Mouse (Mus musculus): Measurements from ENCODE around the gene Susd3. TPM values are rescaled to one million over a fixed set of nuclear protein-coding genes. Genes with fewer than 3 reads are reported as not detected.
A peak's percentile ranks its signal among the peaks of the same experiment; 100 is the strongest.

Gene Susd3
- total RNA-seq, 2 experiments from 2014 or later, result 0.62 to 1.1 TPM

DNA sequence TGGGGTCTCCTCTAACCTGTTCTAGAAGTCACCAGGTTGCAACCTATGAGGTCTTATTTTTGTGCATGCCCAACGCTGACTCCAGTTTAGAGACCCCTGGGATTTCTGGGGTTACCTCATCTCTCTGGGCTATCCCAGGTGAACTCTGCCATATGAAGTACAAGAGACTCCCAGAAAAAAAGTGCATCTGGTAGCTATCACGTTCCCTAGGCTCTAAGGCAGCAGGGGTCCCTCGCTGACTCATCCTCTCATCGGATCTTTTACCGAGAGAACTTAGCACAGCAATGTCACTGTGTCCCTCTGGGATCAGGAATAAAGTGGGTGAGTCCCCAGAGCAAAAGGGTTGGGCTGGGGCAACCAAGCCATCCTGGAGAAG lies 33.4 kb downstream of the Susd3 start:
- DNase-seq, result no peak
- intact Hi-C loops (cut with DNase I), result loop anchor here (10.0 kb wide), 1 partner anchor 170 kb away; no protein-coding TSS in a partner anchor

DNA sequence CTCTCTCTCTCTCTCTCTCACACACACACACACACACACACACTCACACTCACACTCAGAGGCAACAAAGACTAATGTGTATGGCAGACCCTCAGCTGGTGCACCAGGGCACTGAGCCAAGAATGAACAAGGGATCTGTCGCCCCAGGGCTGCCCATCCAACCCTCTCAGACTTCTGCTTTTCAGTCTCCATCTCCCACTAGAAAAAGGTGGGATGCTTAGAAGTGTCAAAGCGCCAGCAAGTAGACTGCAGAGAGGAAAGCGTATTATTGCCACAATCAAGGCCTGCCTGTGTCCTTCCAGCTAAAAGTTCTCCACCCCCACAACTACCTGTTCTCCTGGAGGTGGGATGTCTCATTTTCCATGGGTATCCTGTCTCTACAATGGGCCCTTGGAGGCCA lies 34.1 kb downstream of the Susd3 start:
- DNase-seq, result peak in 1 of 2 experiments; percentile 27
- intact Hi-C loops (cut with DNase I), result loop anchor here (10.0 kb wide), 1 partner anchor 170 kb away; no protein-coding TSS in a partner anchor

DNA sequence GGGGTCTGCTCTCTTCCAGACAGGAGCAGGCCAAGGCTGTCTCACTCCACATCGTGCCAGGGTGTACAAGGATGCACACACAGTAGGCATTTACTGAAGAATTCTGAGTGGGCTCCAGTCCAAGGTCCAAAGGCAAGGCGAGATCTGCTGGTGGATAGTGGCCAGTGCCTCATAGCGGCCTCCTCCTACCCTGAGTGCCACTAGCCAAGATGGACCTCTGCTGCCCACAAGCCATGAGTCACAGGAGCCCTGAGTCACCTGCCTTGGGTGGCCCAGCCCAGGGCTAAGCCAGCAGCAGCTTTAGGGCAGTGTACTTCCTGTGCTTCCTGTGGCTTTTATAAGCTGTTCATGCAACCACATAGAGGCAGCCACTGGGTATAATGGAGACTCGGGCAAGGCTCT lies 35.0 kb downstream of the Susd3 start:
- intact Hi-C loops (cut with DNase I), result loop anchor here (10.0 kb wide), 1 partner anchor 171 kb away; no protein-coding TSS in a partner anchor
- DNase-seq, result peak in 1 of 2 experiments; percentile 56

DNA sequence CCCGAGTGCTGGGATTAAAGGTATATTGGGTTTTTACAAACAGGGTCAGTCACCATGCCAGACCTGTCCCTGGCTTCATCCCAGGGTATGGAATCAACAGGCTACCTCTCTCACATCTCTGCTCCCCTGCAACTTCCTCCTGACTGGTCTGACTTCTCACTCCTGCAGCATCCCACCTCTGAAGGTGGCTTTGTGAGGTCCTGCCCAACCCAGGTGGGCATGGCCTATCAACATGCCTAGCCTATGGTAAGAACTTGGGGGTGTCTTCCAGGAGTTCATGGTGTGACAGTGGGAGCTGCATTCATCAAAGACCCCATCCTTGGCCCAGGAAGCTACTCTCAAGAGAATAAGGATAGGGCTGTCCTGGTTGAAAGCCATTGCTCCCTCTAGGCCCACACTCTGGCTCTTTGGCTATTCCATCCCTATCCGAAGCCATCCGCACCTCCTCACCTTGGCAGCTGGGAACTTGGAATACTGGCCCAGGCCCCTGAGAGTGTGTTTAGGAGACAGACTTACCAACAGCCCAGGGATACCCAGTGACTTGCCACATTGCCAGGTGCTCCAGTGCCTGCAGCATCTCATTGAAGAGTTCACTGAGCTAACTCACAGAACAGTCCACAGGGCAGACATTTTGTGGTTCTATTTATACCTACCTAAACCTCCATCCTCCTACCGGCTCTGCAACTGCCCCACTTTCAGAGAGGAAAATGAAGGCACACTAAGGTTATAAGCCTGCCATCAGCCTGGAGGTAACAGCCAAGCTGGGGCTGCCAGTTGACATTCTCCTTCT lies 35.6 kb downstream of the Susd3 start:
- no peak for DNase-seq
- intact Hi-C loops (cut with DNase I), result loop anchor here (10.0 kb wide), 1 partner anchor 172 kb away; no protein-coding TSS in a partner anchor

DNA sequence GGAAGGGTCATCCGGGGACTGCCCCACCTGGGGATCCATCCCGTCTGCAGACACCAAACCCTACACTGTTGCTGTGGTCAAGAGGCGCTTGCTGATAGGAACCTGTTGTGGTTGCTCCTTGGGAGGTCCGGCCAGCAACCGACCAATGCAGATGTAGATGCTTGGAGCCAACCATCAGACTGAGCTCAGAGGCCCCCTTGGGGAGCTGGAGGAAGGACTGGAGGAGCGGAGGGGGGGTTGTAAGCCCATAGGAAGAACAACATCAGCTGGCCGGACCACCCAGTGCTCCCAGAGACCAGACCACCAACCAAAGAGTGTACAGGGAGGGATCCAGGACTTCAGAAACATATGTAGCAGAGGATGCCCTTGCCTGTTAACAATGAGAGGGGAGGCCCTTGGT lies 39.2 kb downstream of the Susd3 start:
- DNase-seq, result no peak
- intact Hi-C loops (cut with DNase I), result no loop called here

DNA sequence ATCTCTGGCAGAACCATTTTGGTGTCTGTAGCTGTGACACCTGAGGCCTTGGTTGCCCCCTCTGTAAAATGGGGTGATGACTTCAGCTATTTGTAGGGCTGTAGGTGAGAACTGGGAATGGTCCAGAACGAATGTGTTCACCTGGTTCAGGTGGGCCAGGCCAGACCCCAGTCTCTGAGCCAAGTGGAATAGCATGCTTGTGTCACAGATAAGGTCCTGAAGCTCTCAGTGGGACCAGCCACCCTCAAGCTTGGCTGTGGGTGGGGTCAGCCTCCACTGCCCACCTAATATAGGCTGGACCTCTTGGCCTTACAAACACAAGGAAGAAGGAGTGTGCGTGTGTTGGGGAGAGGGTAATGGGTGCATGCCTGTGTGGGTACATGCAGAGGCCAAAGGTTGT lies 42.2 kb downstream of the Susd3 start:
- intact Hi-C loops (cut with DNase I), result no loop called here
- no peak for DNase-seq

DNA sequence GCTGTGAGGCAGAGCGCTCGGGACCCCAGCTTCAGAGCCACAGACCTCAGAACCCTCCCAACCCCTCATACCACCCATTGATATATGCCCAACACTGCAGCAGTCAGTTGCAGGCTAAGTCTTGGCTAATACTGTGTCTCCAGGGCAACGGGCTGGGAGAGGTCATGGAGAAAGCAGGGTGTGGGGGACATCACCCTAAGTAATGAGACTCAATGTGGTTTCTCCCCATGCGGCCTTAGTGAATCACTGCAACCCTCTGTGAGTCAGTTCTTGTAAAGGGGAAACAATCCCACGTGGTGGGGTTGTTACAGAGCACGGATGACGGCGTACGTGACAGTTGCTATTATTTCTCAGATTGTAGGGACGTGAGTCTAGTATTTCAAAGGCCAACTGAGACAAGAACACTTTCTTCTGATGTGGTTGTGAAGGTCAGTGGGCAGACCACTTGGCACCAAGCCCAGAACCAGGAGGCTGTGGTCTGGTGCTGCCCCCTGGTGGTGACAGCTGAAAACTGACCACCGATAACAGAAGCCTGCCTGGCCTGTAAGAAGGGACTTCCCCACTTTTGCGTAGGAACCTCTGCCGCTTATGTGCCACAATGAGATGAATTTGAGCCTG lies 43.0 kb downstream of the Susd3 start:
- DNase-seq, result peak; percentile 88 to 94
- intact Hi-C loops (cut with DNase I), result loop anchor here (2.0 kb wide), 1 partner anchor 33 kb away; no protein-coding TSS in a partner anchor

DNA sequence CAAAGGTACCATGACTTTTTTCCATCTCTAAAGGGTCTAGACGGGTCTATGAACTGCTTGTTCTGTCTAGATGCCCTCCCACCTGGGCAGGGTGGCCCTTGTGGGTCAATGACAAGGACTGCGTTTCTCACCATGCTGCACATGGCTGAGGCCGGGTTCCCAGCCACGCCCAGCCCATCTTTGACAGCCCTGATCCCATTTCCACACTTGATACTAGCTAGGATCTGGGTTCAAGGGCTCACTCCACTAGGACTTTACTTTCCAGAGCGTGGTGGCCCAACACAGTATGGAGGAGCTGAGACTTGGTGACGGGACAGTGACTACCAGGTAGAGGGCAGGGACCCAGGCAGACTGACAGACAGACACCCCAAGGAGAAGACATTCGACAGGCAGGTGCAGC lies 46.0 kb downstream of the Susd3 start:
- intact Hi-C loops (cut with DNase I), result no loop called here
- DNase-seq, result no peak

DNA sequence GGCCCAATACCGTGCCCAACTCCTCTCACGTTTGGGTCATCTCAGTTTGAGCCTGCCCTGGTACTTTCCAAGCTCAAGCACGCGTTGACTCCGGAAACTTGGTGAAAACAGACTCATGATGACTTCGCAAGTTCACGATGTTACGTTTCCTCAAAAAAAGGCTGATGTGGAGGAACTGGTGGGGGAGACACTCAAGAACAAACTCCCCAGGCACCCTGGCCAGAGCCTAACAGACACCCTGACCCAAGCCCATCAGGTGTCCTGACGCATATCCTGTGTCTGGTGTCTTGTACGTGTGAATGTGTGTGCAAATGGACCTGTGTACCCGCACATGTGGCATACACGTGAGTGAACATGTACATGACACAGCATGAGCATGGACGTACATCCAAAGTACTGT lies 47.8 kb downstream of the Susd3 start:
- no peak for DNase-seq
- intact Hi-C loops (cut with DNase I), result no loop called here

DNA sequence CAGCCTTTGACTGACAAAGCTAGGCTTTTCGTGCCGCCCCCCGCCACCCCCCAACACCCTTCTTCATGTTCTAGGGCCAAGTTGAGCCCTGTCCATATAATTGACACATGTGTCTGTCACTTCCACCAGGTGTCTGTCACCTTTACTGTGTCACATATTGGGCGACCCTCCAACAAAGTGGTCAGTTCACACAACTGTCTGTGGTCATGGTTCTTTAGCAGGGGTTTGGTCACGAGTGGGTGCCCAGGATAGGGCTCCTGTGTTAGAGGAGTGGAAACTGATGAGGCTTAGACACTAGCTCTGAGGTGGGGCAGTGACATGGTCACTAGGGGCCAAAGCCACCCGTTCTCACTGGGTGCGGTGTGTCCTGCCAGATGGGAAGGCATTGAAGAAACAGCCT lies 48.6 kb downstream of the Susd3 start:
- DNase-seq, result no peak
- intact Hi-C loops (cut with DNase I), result no loop called here

DNA sequence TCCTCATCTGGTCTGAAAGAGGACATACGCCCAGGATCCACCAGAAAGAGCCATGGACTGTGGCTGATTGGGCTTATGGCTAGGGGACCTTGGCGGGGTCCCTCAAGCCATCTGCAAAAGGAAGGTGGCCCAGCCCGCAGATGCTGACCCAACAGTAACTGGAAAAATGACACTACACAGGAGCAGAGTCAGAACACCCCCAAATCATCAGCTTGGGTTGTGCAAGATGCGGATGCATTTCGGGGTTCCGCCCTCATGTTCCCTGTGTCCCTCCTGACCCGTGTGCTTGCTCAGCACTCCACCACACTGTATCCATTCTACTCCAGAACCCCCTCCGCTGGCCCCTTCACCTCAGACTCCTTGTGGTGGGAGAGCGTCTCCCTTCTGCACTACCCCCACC lies 49.8 kb downstream of the Susd3 start:
- no peak for DNase-seq
- intact Hi-C loops (cut with DNase I), result no loop called here

DNA sequence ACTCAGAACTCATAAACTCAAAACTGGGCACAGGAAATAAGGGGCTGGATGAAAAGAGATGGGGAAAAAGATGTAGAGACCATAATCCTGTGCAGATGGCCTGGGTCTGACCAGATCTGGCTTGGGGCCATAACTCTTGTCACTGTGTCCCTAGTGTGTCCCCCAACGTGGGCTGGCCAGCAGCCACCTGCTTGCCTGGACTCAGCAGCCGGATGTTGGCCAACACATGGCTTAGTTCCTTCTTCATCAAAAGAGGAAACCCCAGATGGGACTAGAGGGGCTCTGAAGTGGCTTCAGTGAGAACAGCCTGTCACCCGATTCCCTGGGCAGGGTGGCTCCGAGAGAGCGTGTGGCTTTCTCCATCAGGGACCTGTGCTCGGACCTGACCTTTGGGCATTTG lies 51.7 kb downstream of the Susd3 start:
- no peak for DNase-seq
- intact Hi-C loops (cut with DNase I), result no loop called here

DNA sequence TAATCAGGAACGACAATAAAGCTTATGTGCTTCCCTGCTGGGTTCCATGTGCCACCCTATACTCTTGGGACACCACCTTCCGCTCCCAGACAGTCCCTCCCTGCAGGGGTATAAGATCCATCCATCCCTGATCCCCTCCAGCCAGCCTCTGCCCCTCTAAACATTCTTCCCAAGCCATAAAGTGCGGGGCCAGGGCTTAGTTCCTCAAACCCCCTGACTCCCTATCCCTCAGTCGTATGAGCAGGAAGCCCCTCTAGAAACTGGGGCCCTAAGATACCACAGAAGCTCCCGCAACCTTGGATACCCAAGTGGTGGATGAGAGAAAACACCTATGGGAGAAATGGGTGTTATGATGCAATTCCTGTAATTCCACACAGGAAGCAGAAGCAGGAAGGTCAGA lies 52.3 kb downstream of the Susd3 start:
- intact Hi-C loops (cut with DNase I), result no loop called here

DNA sequence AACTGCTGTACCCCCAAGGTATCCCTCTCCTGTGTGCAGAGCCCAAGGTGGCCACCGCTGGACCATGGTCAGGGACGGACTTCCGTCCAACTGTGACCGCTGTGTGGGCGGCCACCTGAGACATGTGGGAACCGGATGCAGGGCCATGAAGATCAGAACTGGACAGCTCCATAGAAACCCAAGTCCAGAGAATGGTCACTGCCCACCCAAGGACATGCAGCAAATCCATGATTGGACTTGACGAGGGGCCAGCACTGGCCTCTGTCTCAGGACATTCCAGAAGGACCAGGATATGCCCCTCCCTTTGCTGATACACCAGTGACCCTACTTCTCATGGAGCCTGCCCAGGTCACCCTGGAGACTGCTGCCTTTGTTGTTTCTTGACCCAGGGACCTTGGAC lies 52.9 kb downstream of the Susd3 start:
- no peak for DNase-seq
- intact Hi-C loops (cut with DNase I), result no loop called here

More for the DNA sequence above, 52.3 kb downstream of the Susd3 start:
- no peak for DNase-seq

DNA sequence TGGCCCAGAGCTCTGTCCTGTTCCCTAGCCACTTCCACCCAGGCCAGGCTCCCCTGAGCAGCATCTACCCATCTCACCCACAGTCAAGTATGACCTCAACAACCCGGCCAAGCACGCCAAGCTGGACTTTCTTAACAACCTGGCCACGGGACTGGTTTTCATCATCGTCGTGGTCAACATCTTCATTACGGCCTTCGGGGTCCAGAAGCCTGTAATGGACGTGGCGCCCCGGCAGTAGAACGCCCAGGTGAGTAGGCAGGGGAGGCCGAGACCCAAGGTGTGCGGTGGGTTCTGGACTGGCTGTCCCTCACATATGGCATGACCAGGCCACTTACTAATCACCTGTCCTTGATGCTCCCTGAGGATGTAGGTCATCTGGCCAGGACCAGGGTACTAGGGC lies 53.7 kb downstream of the Susd3 start:
- intact Hi-C loops (cut with DNase I), result no loop called here
- DNase-seq, result no peak

DNA sequence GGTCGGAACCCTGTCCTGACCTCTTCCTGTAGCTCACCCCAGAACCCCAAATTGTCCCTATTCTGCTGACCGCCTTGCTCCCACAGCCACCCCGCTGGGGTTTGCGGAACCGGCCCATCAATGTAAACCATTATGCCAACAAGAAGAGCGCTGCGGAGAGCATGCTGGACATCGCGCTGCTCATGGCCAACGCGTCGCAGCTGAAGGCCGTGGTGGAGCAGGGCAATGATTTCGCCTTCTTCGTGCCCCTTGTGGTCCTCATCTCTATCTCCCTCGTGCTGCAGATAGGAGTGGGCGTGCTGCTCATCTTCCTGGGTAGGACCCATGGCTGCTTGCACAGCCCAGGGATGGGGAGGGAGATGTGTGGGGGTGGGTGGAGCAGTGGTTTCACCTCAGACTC lies 54.9 kb downstream of the Susd3 start:
- intact Hi-C loops (cut with DNase I), result no loop called here
- DNase-seq, result no peak

DNA sequence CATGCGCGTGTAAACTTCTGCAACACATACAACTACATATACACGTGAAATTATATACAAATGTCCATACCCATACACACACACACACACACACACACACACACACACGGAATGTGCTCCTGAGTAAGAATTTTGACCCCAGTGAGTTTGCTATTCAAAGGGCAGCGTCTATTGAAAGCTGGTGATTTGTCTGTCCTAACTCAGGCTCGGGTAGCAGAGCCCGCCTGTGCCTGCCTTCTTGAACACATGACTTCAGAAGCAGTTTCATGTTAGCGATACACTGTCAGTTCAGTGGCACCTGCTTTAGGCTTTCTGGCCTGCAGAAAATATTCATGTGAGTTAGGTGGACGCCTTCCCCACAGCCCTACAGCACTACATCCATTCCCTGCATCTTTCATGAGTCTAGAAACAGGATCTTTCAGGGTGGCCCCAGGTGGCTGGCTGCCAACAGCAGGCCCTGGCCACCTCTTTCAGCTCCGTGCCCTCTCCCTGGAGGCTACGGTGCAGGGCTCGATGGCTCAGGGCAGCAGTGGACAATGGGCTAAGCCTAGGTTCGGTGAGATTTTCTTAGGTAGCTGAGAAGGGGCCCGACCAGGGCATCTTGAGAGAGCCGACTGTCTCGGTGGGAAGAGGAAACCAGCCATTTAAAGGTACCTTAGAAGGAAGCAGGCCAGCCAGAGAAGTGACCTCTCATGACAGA lies 56.2 kb downstream of the Susd3 start:
- intact Hi-C loops (cut with DNase I), result no loop called here
- DNase-seq, result no peak

DNA sequence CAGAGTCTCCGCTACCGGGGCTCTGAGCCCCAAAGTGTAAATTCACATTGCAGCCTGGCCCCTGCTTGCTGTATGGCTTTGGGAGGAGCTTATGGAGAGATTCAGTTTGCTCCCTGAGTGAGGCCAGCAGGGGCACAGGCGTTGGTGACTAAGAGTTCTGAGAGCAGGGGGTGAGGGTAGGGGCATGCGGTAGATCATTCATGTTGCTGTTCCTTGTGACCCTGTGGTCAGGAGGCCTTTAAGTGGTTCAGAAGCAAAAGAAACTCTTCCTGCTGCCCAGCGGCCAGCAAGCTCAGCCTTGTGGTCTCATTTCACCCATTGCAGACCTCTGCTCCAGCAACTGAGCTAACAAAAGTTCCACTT lies 56.9 kb downstream of the Susd3 start:
- intact Hi-C loops (cut with DNase I), result no loop called here
- no peak for DNase-seq

DNA sequence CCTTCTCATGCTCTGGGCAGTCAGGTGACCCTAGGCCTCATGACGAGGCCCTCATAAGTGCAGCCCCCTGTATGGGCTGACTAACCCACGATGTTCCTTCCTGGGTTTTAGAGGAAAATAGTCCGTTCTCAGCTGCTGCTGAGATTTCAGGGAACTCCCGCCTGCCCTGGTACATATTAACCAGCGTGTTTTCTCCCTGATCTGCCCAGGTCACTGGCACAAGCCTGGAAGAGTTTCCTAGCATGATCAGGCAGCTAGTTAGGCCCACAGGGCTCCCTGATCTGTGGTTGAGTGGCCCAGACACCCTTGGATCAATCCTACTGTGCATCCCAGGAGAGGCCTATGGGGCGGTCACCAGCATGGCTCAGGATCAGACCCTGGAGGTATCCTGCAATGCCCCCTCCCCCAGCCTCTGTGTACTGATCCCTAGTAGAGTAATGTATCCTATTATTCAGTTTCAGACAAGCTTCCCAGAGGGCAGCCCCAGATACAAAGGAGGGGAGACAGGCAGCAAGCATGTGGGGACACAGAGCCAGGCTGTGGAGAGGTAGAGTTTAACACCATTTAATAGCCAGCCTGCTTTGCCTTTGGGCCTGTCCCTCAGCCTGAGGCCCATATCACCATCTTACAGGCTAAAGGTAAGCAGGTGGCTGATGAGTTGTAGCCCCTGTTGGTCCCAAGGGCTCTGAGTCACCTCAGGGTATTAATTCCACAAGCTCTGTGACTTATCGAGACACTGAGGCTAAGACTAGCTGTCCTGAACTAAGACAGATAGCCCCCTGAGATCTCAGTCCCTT lies 57.4 kb downstream of the Susd3 start:
- DNase-seq, result no peak
- intact Hi-C loops (cut with DNase I), result no loop called here

DNA sequence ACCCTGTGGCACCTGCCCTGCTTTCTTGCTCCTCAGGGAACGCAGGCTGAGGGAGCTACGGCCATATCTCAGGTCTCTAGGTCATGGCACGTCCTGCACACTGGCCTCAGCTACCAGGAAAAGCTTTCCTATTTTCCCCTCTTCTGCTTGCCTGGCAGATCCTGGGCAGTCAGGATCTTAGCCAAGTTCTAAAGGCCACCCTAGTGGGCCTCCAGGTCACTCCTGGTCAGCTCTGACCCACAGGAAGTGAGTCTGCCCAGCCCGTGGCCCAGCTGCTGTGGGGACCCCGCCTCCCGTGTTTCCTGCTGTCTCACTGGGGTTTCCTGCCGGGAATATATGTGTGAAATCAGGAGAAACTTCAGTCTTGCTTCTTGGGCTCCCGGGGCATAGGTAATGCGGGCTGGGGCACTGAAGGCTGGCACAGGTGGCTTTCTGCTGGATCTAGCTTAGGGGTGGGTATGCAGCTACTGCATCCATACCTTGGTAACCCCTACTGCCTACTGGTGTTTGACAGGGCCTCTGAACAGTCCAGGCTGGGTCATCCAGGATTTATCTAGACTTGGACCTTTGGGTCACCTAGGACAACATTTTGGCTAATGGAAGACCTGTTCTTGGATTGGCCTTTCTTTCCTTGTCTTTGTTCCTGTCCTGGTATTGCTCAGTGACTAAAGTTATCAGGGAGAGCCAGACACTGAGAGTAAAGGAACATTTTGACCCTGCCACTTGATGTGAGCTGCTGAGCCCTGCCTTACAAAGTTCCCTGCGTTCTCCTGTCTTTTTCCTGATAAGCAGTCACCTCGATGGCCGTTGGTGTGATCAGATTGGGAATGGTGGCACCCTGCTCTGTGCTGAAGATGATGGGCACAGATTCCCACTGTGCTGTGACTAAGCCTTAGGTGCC lies 58.3 kb downstream of the Susd3 start:
- peak; percentile 63 to 64 for DNase-seq
- intact Hi-C loops (cut with DNase I), result no loop called here

Measured in heart, postnatal 10 days (tissue).